Mouse (Mus musculus) kidney, postnatal 0 days (tissue): ENCODE measurements around the gene Bcar3. TPM values are rescaled to one million over a fixed set of nuclear protein-coding genes. Genes with fewer than 3 reads are reported as not detected.

Experiments used
- ATAC-seq: fragments of 200-750 bp; cut with Nextera tagmentation; replicated peaks from 2 replicates; pipeline ENCODE4 v1.8.0; 2017; ENCODE audit warnings: low read depth, moderate number of reproducible peaks, moderate TSS enrichment, moderate library complexity; ENCODE audit not compliant: low FRiP score
- DNase-seq: peaks from one replicate; pipeline ENCODE4 v3.0.0-alpha.2; 2016; ENCODE audit warnings: low spot score
- H3K27ac ChIP-seq: fragments of 300-500 bp; sonication (generic); 2 replicates; pipeline ENCODE4 v1.5.1; 2014; ENCODE audit warnings: mild to moderate bottlenecking
- H3K27me3 ChIP-seq: fragments of 300-500 bp; sonication (generic); 2 replicates; pipeline ENCODE4 v1.6.1; 2014; ENCODE audit warnings: low read length, mixed read lengths; ENCODE audit not compliant: insufficient read depth
- H3K36me3 ChIP-seq: fragments of 300-500 bp; sonication (generic); 2 replicates; pipeline ENCODE4 v1.6.1; 2014; ENCODE audit warnings: low read length, mixed read lengths; ENCODE audit not compliant: insufficient read depth
- H3K4me1 ChIP-seq: fragments of 300-500 bp; sonication (generic); replicated peaks from 2 replicates; pipeline ENCODE4 v1.6.1; 2014; ENCODE audit warnings: antibody characterized with exemption, low read length, mixed read lengths; ENCODE audit not compliant: insufficient read depth
- H3K4me2 ChIP-seq: fragments of 300-500 bp; sonication (generic); 2 replicates; pipeline ENCODE4 v1.6.1; 2014; ENCODE audit warnings: mild to moderate bottlenecking, low read length, moderate library complexity, mixed read lengths
- H3K4me3 ChIP-seq: fragments of 300-500 bp; sonication (generic); replicated peaks from 2 replicates; pipeline ENCODE4 v1.5.1; 2014; ENCODE audit warnings: low read depth, low read length
- H3K9ac ChIP-seq: fragments of 300-500 bp; sonication (generic); 2 replicates; pipeline ENCODE4 v1.6.1; 2014; ENCODE audit warnings: low read depth, low read length
- H3K9me3 ChIP-seq: fragments of 300-500 bp; sonication (generic); replicated peaks from 2 replicates; pipeline ENCODE4 v1.6.1; 2016; ENCODE audit warnings: low read length, inconsistent platforms, mixed read lengths
- CTCF ChIP-seq: IDR thresholded peaks from 2 replicates; pipeline ENCODE4 v1.5.1; 2016; ENCODE audit warnings: antibody characterized with exemption, low read depth, mild to moderate bottlenecking, moderate library complexity
- WGBS: fragments of 180-500 bp; shearing (Covaris S2); extraction: QIAGEN DNeasy Blood & Tissue Kit; methylation state at CpG from one replicate; pipeline ENCODE4 v1.1.7; 2014; 5-methylcytosine and 5-hydroxymethylcytosine counted together
- polyA plus RNA-seq: library from polyadenylated mRNA; unstranded; fragments of >200 nt; fragmentation: Nextera tagmentation; extraction: Ambion mirVana; gene quantifications from 2 replicates; pipeline ENCODE4 v1.2.1, GENCODE M21; 2015

Gene Bcar3
- polyA plus RNA-seq, 1 experiment from 2014 or later, result 18.8 TPM

DNA sequence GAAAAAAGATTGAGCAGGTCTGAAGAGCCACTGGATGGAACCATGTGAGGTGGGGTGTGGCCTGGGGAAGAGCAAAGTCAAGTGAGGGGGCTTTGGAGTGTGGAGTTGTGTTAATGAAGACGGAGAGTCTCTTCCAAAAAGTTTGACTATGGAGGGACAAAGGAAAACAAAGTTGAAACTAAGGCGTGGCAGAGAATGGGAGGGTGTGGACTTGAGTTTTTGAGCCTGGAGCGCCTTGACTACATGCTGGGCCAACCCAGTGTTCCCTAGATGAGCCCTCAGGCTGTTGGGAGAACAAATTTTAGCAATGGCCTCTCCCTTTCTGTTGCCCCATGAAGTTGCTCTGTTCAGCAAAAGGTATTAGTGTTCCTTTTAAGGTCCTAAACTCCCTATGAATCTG, 58.9 kb downstream of the Bcar3 start:
- Histone ChIP-seq H3K4me2 (no peak overlapping the region), H3K27ac (no peak overlapping the region), H3K4me3 (no peak overlapping the region), H3K9me3 (no peaks in the 10 kb centered on the region), H3K27me3 (no peaks in the 10 kb centered on the region), H3K4me1 (no peaks in the 10 kb centered on the region), H3K9ac (no peak overlapping the region), H3K36me3 (no peaks in the 10 kb centered on the region)
- TF ChIP-seq CTCF, result no peak
- no peak for DNase-seq
- ATAC-seq, result no peak
- 92% methylated on average over 3 of the region's 3 CpGs for WGBS

DNA sequence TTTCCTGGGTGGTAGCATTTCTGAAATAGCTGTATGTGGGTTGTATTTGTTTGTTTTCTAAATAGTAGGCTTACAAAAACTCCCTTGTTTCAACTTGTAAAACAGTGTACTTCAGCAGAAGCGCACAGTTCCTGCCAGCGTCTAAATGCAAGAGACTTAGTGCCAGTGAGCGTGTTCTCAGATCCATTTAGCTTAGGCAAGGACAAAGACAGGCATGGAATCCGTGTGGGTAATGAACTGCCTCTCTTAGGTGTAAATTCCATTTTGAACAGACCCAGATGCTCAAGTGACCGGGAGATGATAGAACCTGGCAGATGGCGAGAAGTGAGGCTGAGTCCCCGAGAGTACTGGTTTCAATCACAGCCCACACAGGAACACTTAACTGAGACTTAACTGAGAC, 65.5 kb downstream of the Bcar3 start:
- Histone ChIP-seq H3K4me1 (0 out of 2 replicates have a peak, but pooled peaks cover 11% of the 10 kb centered on the region), H3K9ac (no peak overlapping the region), H3K9me3 (no peaks in the 10 kb centered on the region), H3K27ac (no peak overlapping the region), H3K4me3 (no peak overlapping the region), H3K27me3 (no peaks in the 10 kb centered on the region), H3K4me2 (no peak overlapping the region), H3K36me3 (no peaks in the 10 kb centered on the region)
- TF ChIP-seq CTCF, result no peak
- 80% methylated on average over 7 of the region's 7 CpGs for WGBS
- no peak for ATAC-seq
- no peak for DNase-seq

DNA sequence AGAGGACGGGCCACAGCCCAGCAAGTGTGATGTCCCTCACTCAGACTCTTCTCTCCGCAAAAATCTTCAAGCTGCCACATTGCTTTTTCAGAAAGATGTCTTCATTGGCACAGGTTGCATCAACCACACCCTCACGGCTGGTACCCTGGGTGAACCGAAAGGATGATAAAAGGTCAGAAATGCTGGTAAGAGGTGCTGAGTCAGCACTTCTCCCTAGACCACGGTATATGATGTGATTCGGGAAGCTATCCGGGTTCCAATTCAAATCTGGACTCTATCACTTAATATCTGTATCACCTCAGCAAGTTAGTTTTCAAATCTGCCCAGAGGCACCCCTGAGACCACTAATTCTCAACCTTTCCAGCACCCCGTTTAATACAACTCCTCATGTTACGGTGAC, 66.0 kb downstream of the Bcar3 start:
- 92% methylated on average over 9 of the region's 9 CpGs for WGBS
- H3K27me3 ChIP-seq, result no peaks in the 10 kb centered on the region
- no peak overlapping the region for H3K9ac ChIP-seq
- H3K4me2 ChIP-seq, result no peak overlapping the region
- ATAC-seq (no peak), DNase-seq (no peak)
- no peak overlapping the region for H3K27ac ChIP-seq
- peaks cover 15% of the 10 kb centered on the region; the same call in 1 of the 2 replicates for H3K4me1 ChIP-seq
- H3K9me3 ChIP-seq, result no peaks in the 10 kb centered on the region
- no peak for TF ChIP-seq CTCF
- no peaks in the 10 kb centered on the region for H3K36me3 ChIP-seq
- H3K4me3 ChIP-seq, result no peak overlapping the region

DNA sequence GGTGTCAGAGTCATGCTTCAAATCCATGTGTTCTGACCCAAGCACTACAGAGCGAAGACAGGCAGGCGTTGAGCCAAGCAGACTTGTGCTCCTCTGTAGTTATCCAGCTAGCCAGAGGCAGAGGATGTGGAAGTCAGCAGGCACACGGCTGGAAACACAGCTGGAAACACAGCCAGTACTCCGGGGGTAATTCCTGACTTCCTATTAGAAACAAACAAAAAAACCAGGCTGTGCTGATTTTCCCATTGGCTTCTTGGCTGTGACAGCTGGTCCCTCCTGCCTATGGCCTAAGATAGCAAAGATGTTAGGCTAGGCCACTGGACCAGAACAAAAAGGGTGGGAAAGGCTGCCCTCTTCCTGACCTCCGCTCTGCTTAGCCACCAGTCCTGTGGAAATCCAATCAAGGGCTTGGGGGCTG, 66.8 kb downstream of the Bcar3 start:
- peak; percentile 77 for ATAC-seq
- 18% methylated on average over 5 of the region's 5 CpGs for WGBS

DNA sequence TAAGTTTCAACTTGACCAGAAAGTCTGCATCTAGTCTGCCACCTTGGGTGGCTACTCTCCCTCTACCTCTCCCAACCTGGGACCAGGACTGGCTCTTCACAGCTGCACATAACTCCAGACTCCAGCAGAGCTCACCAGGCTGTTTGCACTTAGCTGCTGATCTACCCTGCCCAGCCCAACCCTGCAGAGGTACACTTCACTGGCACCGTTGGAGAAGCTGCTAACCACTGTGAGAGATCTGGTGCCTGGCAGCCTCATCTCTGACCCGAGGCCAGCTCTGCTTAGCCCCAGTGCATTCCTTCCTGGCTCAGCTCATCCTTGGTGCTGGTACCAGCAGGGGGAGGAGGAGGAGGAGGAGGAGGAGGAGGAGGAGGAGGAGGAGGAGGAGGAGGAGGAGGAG, 68.8 kb downstream of the Bcar3 start:
- TF ChIP-seq CTCF, result no peak
- Histone ChIP-seq H3K36me3 (no peaks in the 10 kb centered on the region), H3K9ac (no peak overlapping the region), H3K27me3 (no peaks in the 10 kb centered on the region), H3K4me3 (no peak overlapping the region), H3K27ac (no peak overlapping the region), H3K4me1 (peaks cover 19% of the 10 kb centered on the region; the same call in 1 of the 2 replicates), H3K9me3 (no peaks in the 10 kb centered on the region), H3K4me2 (no peak overlapping the region)
- ATAC-seq, result no peak
- 30% methylated on average over 2 of the region's 2 CpGs for WGBS
- DNase-seq, result no peak

More for the DNA sequence above, 66.8 kb downstream of the Bcar3 start:
- Histone ChIP-seq H3K4me2 (no peak overlapping the region), H3K27ac (0 out of 2 replicates have a peak overlapping the region, but pooled peaks have one; percentile 19), H3K9ac (no peak overlapping the region), H3K9me3 (no peaks in the 10 kb centered on the region), H3K27me3 (no peaks in the 10 kb centered on the region), H3K36me3 (no peaks in the 10 kb centered on the region), H3K4me1 (peaks cover 19% of the 10 kb centered on the region; the same call in 1 of the 2 replicates), H3K4me3 (no peak overlapping the region)
- TF ChIP-seq CTCF, result no peak
- peak; percentile 69 for DNase-seq

DNA sequence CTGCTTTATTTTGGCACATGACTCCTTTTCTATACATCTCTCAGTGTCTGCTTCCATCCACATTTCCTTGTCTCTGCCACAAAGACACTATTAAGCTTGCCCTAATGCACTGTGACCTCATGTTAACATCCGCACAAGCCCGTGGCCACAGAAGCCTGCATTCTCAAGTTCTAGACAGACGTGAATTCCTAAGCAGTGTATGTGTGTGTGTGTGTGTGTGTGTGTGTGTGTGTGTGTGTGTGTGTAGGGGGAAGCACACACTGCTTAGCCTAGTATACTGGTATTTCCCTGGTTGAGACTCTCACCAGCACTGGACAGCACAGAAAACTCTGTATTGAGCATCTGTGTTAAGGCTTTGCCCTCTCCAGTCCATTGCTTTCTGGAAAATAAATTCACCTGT, 70.6 kb downstream of the Bcar3 start:
- 44% methylated on average over 3 of the region's 3 CpGs for WGBS
- H3K4me2 ChIP-seq, result no peak overlapping the region
- H3K36me3 ChIP-seq, result no peaks in the 10 kb centered on the region
- H3K9ac ChIP-seq, result no peak overlapping the region
- no peaks in the 10 kb centered on the region for H3K27me3 ChIP-seq
- H3K4me3 ChIP-seq, result no peak overlapping the region
- H3K9me3 ChIP-seq, result no peaks in the 10 kb centered on the region
- DNase-seq (no peak), ATAC-seq (no peak)
- no peak for TF ChIP-seq CTCF
- peaks cover 19% of the 10 kb centered on the region; the same call in 1 of the 2 replicates for H3K4me1 ChIP-seq
- H3K27ac ChIP-seq, result no peak overlapping the region

DNA sequence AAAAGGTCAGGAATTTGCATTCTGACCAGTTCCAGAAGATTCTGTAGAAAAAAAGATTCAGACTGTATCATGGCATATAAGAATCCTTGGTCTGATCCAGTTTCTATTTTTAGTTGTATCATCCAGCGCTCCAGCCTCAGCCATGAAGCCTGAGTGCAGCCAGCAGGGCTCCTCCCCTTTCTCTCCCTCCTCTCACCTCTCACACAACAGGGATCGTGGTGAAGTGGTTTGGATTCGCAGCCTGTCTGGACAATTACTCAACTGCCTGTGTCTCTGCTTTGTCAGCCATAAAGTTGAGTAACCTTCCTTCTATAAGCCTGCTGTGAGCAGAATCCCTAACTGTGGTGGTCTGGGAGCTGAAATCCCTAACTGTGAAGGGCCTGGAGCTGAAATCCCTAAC, 71.4 kb downstream of the Bcar3 start:
- Histone ChIP-seq H3K9me3 (no peaks in the 10 kb centered on the region), H3K4me1 (peaks cover 19% of the 10 kb centered on the region; the same call in 1 of the 2 replicates), H3K4me2 (no peak overlapping the region), H3K36me3 (no peaks in the 10 kb centered on the region), H3K27ac (peak overlapping the region; percentile 47; the same call in 1 of the 2 replicates), H3K27me3 (no peaks in the 10 kb centered on the region), H3K9ac (no peak overlapping the region), H3K4me3 (no peak overlapping the region)
- WGBS, result 10% methylated on average over 3 of the region's 3 CpGs
- DNase-seq (peak; percentile 84), ATAC-seq (peak; percentile 53; the same call in 1 of the 2 replicates)
- no peak for TF ChIP-seq CTCF
